Mouse (Mus musculus): Measurements from ENCODE around the gene Uba2. TPM values are rescaled to one million over a fixed set of nuclear protein-coding genes. Genes with fewer than 3 reads are reported as not detected.

The Uba2 gene
- polyA plus RNA-seq, 1 experiment = 42.1 TPM

- Histone ChIP-seq H3K4me1 (ENCODE audit: control insufficient read depth, insufficient read depth, low read length) (peaks cover 8% of the 10 kb centered on the region), H3K4me3 (replicated peaks; ENCODE audit: extremely low read depth, low read depth, low read length) (peak overlapping the region; percentile 91)
- 10% methylated on average over 30 of the region's 30 CpGs for WGBS
- DNase-seq = peak; percentile 94
- no peak for TF ChIP-seq CTCF (IDR thresholded peaks at IDR 0.05; ENCODE audit: insufficient read depth, low read length)
- peak; percentile 79 for TF ChIP-seq POLR2A (IDR thresholded peaks at IDR 0.05; ENCODE audit: borderline replicate concordance, extremely low read depth, low read depth, low read length)
Observed at GRCm38 (mm10) chr7:34168470-34169251, 738 bp downstream of the Uba2 start.

GRCm38 (mm10) chr7:34167766-34168469 is 1.5 kb downstream of the Uba2 start:
- Histone ChIP-seq H3K4me3 (replicated peaks; ENCODE audit: extremely low read depth, low read depth, low read length) (peak overlapping the region; percentile 91), H3K4me1 (ENCODE audit: control insufficient read depth, insufficient read depth, low read length) (peaks cover 8% of the 10 kb centered on the region)
- no peak for TF ChIP-seq POLR2A (IDR thresholded peaks at IDR 0.05; ENCODE audit: borderline replicate concordance, extremely low read depth, low read depth, low read length)
- TF ChIP-seq CTCF (IDR thresholded peaks at IDR 0.05; ENCODE audit: insufficient read depth, low read length) = no peak
- no peak for DNase-seq
- WGBS = under 1% methylated on average over 54 of the region's 54 CpGs

DNA sequence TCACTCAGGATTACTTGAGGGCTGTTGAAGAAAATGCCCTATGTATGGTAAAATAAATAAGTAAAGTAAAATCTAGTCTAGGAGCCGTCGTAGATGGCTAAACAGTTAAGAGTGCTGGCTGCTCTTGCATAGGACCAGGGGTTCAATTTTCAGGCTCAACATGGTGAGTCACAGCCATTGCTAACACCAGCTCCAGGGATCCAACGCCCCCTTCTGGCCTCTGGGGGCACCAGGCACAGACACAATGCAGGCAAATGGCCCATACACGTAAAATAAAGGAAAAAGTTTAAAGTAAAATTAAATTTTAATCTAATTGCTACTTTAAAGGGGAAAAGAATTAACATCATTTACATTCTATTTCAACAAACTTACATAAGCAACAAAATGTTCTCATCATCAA is 2.5 kb downstream of the Uba2 start:
- WGBS = 50% methylated on average over 4 of the region's 4 CpGs
- H3K4me3 ChIP-seq (replicated peaks; ENCODE audit: extremely low read depth, low read depth, low read length) = no peak overlapping the region
- TF ChIP-seq POLR2A (IDR thresholded peaks at IDR 0.05; ENCODE audit: borderline replicate concordance, extremely low read depth, low read depth, low read length) (no peak), CTCF (IDR thresholded peaks at IDR 0.05; ENCODE audit: insufficient read depth, low read length) (peak; percentile 44)

GRCm38 (mm10) chr7:34165999-34166398 is 3.4 kb downstream of the Uba2 start:
- TF ChIP-seq CTCF (IDR thresholded peaks at IDR 0.05; ENCODE audit: insufficient read depth, low read length) = no peak
- no peak for TF ChIP-seq POLR2A (IDR thresholded peaks at IDR 0.05; ENCODE audit: borderline replicate concordance, extremely low read depth, low read depth, low read length)
- no peak overlapping the region for H3K4me3 ChIP-seq (replicated peaks; ENCODE audit: extremely low read depth, low read depth, low read length)
- peaks cover 8% of the 10 kb centered on the region for H3K4me1 ChIP-seq (ENCODE audit: control insufficient read depth, insufficient read depth, low read length)
- DNase-seq = no peak
- WGBS = 57% methylated on average over 3 of the region's 3 CpGs

More for the DNA sequence above, 2.5 kb downstream of the Uba2 start:
- no peak for DNase-seq
- H3K4me1 ChIP-seq (ENCODE audit: control insufficient read depth, insufficient read depth, low read length) = peaks cover 8% of the 10 kb centered on the region

- TF ChIP-seq CTCF (IDR thresholded peaks at IDR 0.05; ENCODE audit: insufficient read depth, low read length) (no peak), POLR2A (IDR thresholded peaks at IDR 0.05; ENCODE audit: borderline replicate concordance, extremely low read depth, low read depth, low read length) (no peak)
Observed at GRCm38 (mm10) chr7:34164671-34165070, 4.7 kb downstream of the Uba2 start.

GRCm38 (mm10) chr7:34159167-34159566 is 10.2 kb downstream of the Uba2 start:
- no peak for DNase-seq
- TF ChIP-seq POLR2A (IDR thresholded peaks at IDR 0.05; ENCODE audit: borderline replicate concordance, extremely low read depth, low read depth, low read length) (no peak), CTCF (IDR thresholded peaks at IDR 0.05; ENCODE audit: insufficient read depth, low read length) (no peak)
- Histone ChIP-seq H3K4me3 (replicated peaks; ENCODE audit: extremely low read depth, low read depth, low read length) (no peak overlapping the region), H3K4me1 (ENCODE audit: control insufficient read depth, insufficient read depth, low read length) (no peaks in the 10 kb centered on the region)
- WGBS = 92% methylated on average over 3 of the region's 3 CpGs

More at GRCm38 (mm10) chr7:34164671-34165070, 4.7 kb downstream of the Uba2 start:
- H3K4me3 ChIP-seq (replicated peaks; ENCODE audit: extremely low read depth, low read depth, low read length) = no peak overlapping the region
- DNase-seq = no peak
- 85% methylated on average over 7 of the region's 7 CpGs for WGBS
- H3K4me1 ChIP-seq (ENCODE audit: control insufficient read depth, insufficient read depth, low read length) = peaks cover 8% of the 10 kb centered on the region

GRCm38 (mm10) chr7:34157994-34158393 is 11.4 kb downstream of the Uba2 start:
- no peak for DNase-seq
- WGBS = 80% methylated on average over 3 of the region's 3 CpGs
- H3K4me1 ChIP-seq (ENCODE audit: control insufficient read depth, insufficient read depth, low read length) = no peaks in the 10 kb centered on the region
- TF ChIP-seq POLR2A (IDR thresholded peaks at IDR 0.05; ENCODE audit: borderline replicate concordance, extremely low read depth, low read depth, low read length) = no peak
- no peak for TF ChIP-seq CTCF (IDR thresholded peaks at IDR 0.05; ENCODE audit: insufficient read depth, low read length)
- H3K4me3 ChIP-seq (replicated peaks; ENCODE audit: extremely low read depth, low read depth, low read length) = no peak overlapping the region

GRCm38 (mm10) chr7:34147193-34147592 is 22.2 kb downstream of the Uba2 start:
- 76% methylated on average over 4 of the region's 4 CpGs for WGBS

GRCm38 (mm10) chr7:34141123-34141522 is 28.3 kb downstream of the Uba2 start:
- 96% methylated on average over 13 of the region's 13 CpGs for WGBS
- no peak for TF ChIP-seq POLR2A (IDR thresholded peaks at IDR 0.05; ENCODE audit: borderline replicate concordance, extremely low read depth, low read depth, low read length)
- TF ChIP-seq CTCF (IDR thresholded peaks at IDR 0.05; ENCODE audit: insufficient read depth, low read length) = no peak
- H3K4me1 ChIP-seq (ENCODE audit: control insufficient read depth, insufficient read depth, low read length) = no peaks in the 10 kb centered on the region
- DNase-seq = no peak
- no peak overlapping the region for H3K4me3 ChIP-seq (replicated peaks; ENCODE audit: extremely low read depth, low read depth, low read length)

More at GRCm38 (mm10) chr7:34147193-34147592, 22.2 kb downstream of the Uba2 start:
- DNase-seq = no peak
- Histone ChIP-seq H3K4me3 (replicated peaks; ENCODE audit: extremely low read depth, low read depth, low read length) (no peak overlapping the region), H3K4me1 (ENCODE audit: control insufficient read depth, insufficient read depth, low read length) (no peaks in the 10 kb centered on the region)
- TF ChIP-seq POLR2A (IDR thresholded peaks at IDR 0.05; ENCODE audit: borderline replicate concordance, extremely low read depth, low read depth, low read length) (no peak), CTCF (IDR thresholded peaks at IDR 0.05; ENCODE audit: insufficient read depth, low read length) (no peak)
